ENCODE assay signal across 10 mouse cellular contexts in genomic region chr15:79252580-79252979, GRCm38 (mm10). TPM values are rescaled to one million over a fixed set of nuclear protein-coding genes. Genes with fewer than 3 reads are reported as not detected.
A peak's percentile ranks its signal among the peaks of the same experiment; 100 is the strongest.
DNase-seq lines count a peak whose midpoint lies in the region; ATAC-seq and TF ChIP-seq lines count a peak whose summit lies in the region.
"Had no signal": no experiment of that assay in that cellular context is flagged by ENCODE, and none has a peak within 500 bp of the region (broad histone marks: within the 10 kb centered on the region; RNA-seq: fewer than 3 reads in every experiment).

No protein-coding gene starts in this region.

- DNase-seq in left cerebral cortex, adult 2 months (ENCODE audit: extremely low spot score in 1 of 2, low spot score in 2 of 2), result no peak
- no peak for DNase-seq in left cerebral cortex, postnatal 25 days (ENCODE audit: low spot score in 2 of 2)
- no peak for DNase-seq in kidney, postnatal 14 days
- no peak for DNase-seq in spleen, postnatal 4 days (ENCODE audit: low spot score in 2 of 2)
- DNase-seq in yolk sac, embryonic 10.5 days (ENCODE audit: low spot score), result no peak
- DNase-seq: cerebellum, adult 9-11 months had no signal

- peaks cover 49% of the 10 kb centered on the region for H3K27me3 ChIP-seq in forebrain, embryonic 13.5 days
- peaks cover 56% of the 10 kb centered on the region for H3K27me3 ChIP-seq in limb, embryonic 12.5 days

- ATAC-seq in forebrain, embryonic 13.5 days, result no peak
- no peak for ATAC-seq in limb, embryonic 12.5 days (ENCODE audit: insufficient number of reproducible peaks, insufficient read depth, low FRiP score, low TSS enrichment, low read depth)

- H3K9me3 ChIP-seq in forebrain, embryonic 13.5 days (replicated peaks), result no peaks in the 10 kb centered on the region
- no peaks in the 10 kb centered on the region for H3K9me3 ChIP-seq in limb, embryonic 12.5 days

- no peak overlapping the region for H3K27ac ChIP-seq in left cerebral cortex, adult 2 months
- no peak overlapping the region for H3K27ac ChIP-seq in forebrain, embryonic 13.5 days
- no peak overlapping the region for H3K27ac ChIP-seq in limb, embryonic 12.5 days
- no peak overlapping the region for H3K27ac ChIP-seq in olfactory bulb, adult 2 months (ENCODE audit: insufficient read depth, low read depth, low read length)

- H3K4me1 ChIP-seq in forebrain, embryonic 13.5 days, result peaks cover 14% of the 10 kb centered on the region
- H3K4me1 ChIP-seq in limb, embryonic 12.5 days (replicated peaks), result peaks cover 23% of the 10 kb centered on the region
- H3K4me1 ChIP-seq in olfactory bulb, adult 2 months (ENCODE audit: control insufficient read depth, insufficient read depth, low read length), result peaks cover 26% of the 10 kb centered on the region

- H3K4me2 ChIP-seq in forebrain, embryonic 13.5 days, result peak overlapping the region; percentile 63
- H3K4me2 ChIP-seq in limb, embryonic 12.5 days, result peak overlapping the region; percentile 75

- no peak for TF ChIP-seq CTCF in left cerebral cortex, adult 2 months (IDR thresholded peaks at IDR 0.05)
- TF ChIP-seq CTCF in olfactory bulb, adult 2 months (IDR thresholded peaks at IDR 0.05; ENCODE audit: insufficient read depth, low read depth, low read length), result peak; percentile 6; the same call in 1 of the 2 replicates

- peaks cover 24% of the 10 kb centered on the region for H3K36me3 ChIP-seq in forebrain, embryonic 13.5 days (ENCODE audit: poor library complexity, severe bottlenecking)
- peaks cover 23% of the 10 kb centered on the region for H3K36me3 ChIP-seq in limb, embryonic 12.5 days

- peak overlapping the region; percentile 58 for H3K9ac ChIP-seq in forebrain, embryonic 13.5 days
- peak overlapping the region; percentile 65 for H3K9ac ChIP-seq in limb, embryonic 12.5 days (replicated peaks)

- intact Hi-C loops in left cerebral cortex, adult 2 months (cut with DNase I), result no loop called here
- intact Hi-C loops in left cerebral cortex, postnatal 25 days (cut with DNase I), result no loop called here

- H3K4me3 ChIP-seq in left cerebral cortex, adult 2 months, result peak overlapping the region; percentile 33
- H3K4me3 ChIP-seq in forebrain, embryonic 13.5 days, result peak overlapping the region; percentile 36
- peak overlapping the region; percentile 43 for H3K4me3 ChIP-seq in limb, embryonic 12.5 days (replicated peaks)
- peak overlapping the region; percentile 44 for H3K4me3 ChIP-seq in olfactory bulb, adult 2 months (ENCODE audit: insufficient read depth, low read depth, low read length)

- whole genome bisulfite sequencing in forebrain, embryonic 13.5 days, result 34% methylated on average over 24 of the region's 24 CpGs
- WGBS in limb, embryonic 12.5 days, result 30% methylated on average over 24 of the region's 24 CpGs
- 38% methylated on average over 24 of the region's 24 CpGs for WGBS in olfactory bulb, adult 2 months

- TF ChIP-seq POLR2A in olfactory bulb, adult 2 months (IDR thresholded peaks at IDR 0.05; ENCODE audit: insufficient read depth, low read depth, low read length), result no peak

RNA-seq across cellular contexts. Expression of gene Slc16a8, which starts 2.0 kb away (rescaled TPM):
- total RNA-seq in left cerebral cortex, adult 2 months (2021), result under 1 TPM in 1 of 2 experiments, not detected in 1; 0.25 TPM
- under 1 TPM in 1 of 2 experiments, not detected in 1; 0.37 TPM for total RNA-seq in left cerebral cortex, postnatal 25 days (2021)
- polyA plus RNA-seq in forebrain, embryonic 13.5 days (2015; fragmentation: Nextera tagmentation; extraction: Ambion mirVana), result 0.09 and 0.39 TPM in 2 replicates
- polyA plus RNA-seq in limb, embryonic 12.5 days (2016; fragmentation: Nextera tagmentation; extraction: Ambion mirVana), result 0.30 and 0.42 TPM in 2 replicates
- not detected in 2 replicates for polyA plus RNA-seq in olfactory bulb, adult 2 months (2012; ENCODE audit: insufficient read depth, insufficient read length, low replicate concordance, missing spikeins)
- polyA plus RNA-seq: thymus, postnatal 0 days had no signal

RNA-seq across cellular contexts. Expression of gene Gm49486, which starts 23.4 kb away (rescaled TPM):
- 1 to 10 TPM; 1.0 TPM for total RNA-seq in left cerebral cortex, adult 2 months (2021)
- under 1 TPM; 0.37 to 0.53 TPM for total RNA-seq in left cerebral cortex, postnatal 25 days (2021)
- polyA plus RNA-seq in forebrain, embryonic 13.5 days (2015; fragmentation: Nextera tagmentation; extraction: Ambion mirVana), result 0.96 and 1.3 TPM in 2 replicates
- polyA plus RNA-seq in limb, embryonic 12.5 days (2016; fragmentation: Nextera tagmentation; extraction: Ambion mirVana), result 0.68 and 0.76 TPM in 2 replicates
- not detected in 2 replicates for polyA plus RNA-seq in olfactory bulb, adult 2 months (2012; ENCODE audit: insufficient read depth, insufficient read length, low replicate concordance, missing spikeins)

RNA-seq across cellular contexts. Expression of gene Pick1, which starts 23.6 kb away (rescaled TPM):
- total RNA-seq in left cerebral cortex, adult 2 months (2021), result 10 to 100 TPM; 55.7 to 57.8 TPM
- total RNA-seq in left cerebral cortex, postnatal 25 days (2021), result 10 to 100 TPM; 49.9 to 54.6 TPM
- 68.1 and 74.3 TPM in 2 replicates for polyA plus RNA-seq in forebrain, embryonic 13.5 days (2015; fragmentation: Nextera tagmentation; extraction: Ambion mirVana)
- polyA plus RNA-seq in limb, embryonic 12.5 days (2016; fragmentation: Nextera tagmentation; extraction: Ambion mirVana), result 53.7 and 55.5 TPM in 2 replicates
- not detected in 2 replicates for polyA plus RNA-seq in olfactory bulb, adult 2 months (2012; ENCODE audit: insufficient read depth, insufficient read length, low replicate concordance, missing spikeins)

RNA-seq across cellular contexts. Expression of gene Baiap2l2, which starts 32.8 kb away (rescaled TPM):
- 1 to 10 TPM; 5.9 to 6.4 TPM for total RNA-seq in left cerebral cortex, adult 2 months (2021)
- 1 to 10 TPM; 2.3 to 3.7 TPM for total RNA-seq in left cerebral cortex, postnatal 25 days (2021)
- polyA plus RNA-seq in forebrain, embryonic 13.5 days (2015; fragmentation: Nextera tagmentation; extraction: Ambion mirVana), result 0.63 and 2.1 TPM in 2 replicates
- 8.6 and 10.0 TPM in 2 replicates for polyA plus RNA-seq in limb, embryonic 12.5 days (2016; fragmentation: Nextera tagmentation; extraction: Ambion mirVana)
- not detected in 2 replicates for polyA plus RNA-seq in olfactory bulb, adult 2 months (2012; ENCODE audit: insufficient read depth, insufficient read length, low replicate concordance, missing spikeins)
